ENCODE assay signal across 11 mouse cellular contexts in the genomic region with DNA sequence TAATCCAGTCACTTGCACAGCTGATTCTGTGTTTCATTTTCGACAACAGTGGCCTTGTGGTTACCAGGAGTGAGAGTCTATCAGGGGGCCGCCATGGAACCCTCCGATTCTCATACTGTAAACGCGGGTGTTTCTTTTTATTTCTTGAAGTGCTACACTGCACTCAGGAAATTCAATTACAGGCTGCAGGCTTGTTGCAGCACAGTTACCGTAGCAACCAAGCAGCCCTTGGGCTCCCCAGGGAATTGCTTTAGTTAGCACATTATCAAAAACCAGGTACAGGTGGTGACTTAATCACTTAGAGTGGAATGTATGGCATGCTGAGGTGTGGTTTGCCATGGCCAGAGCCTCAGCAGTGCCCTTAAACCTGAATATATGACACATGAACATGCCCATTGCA. TPM values are rescaled to one million over a fixed set of nuclear protein-coding genes. Genes with fewer than 3 reads are reported as not detected.
DNase-seq lines count a peak whose midpoint lies in the region; ATAC-seq and TF ChIP-seq lines count a peak whose summit lies in the region.
"Had no signal": no experiment of that assay in that cellular context is flagged by ENCODE, and none has a peak within 500 bp of the region (broad histone marks: within the 10 kb centered on the region; RNA-seq: fewer than 3 reads in every experiment).

No protein-coding gene starts in this region.

- H3K27me3 ChIP-seq in lung, embryonic 14.5 days (ENCODE audit: insufficient read depth, low read length) = no peaks in the 10 kb centered on the region
- H3K27me3 ChIP-seq in kidney, adult 2 months (replicated peaks; ENCODE audit: control insufficient read depth, insufficient read depth, low read length) = no peaks in the 10 kb centered on the region
- no peaks in the 10 kb centered on the region for H3K27me3 ChIP-seq in midbrain, embryonic 13.5 days
- H3K27me3 ChIP-seq: embryonic facial prominence, embryonic 13.5 days; heart, embryonic 15.5 days had no signal

- 68% methylated on average over 6 of the region's 6 CpGs for WGBS in lung, embryonic 14.5 days
- WGBS in kidney, adult 2 months = 48% methylated on average over 6 of the region's 6 CpGs
- WGBS in midbrain, embryonic 13.5 days = 76% methylated on average over 6 of the region's 6 CpGs

- H3K4me3 ChIP-seq in lung, embryonic 14.5 days (ENCODE audit: low read depth, low read length) = no peak overlapping the region
- no peak overlapping the region for H3K4me3 ChIP-seq in kidney, adult 2 months (ENCODE audit: insufficient read depth, low read depth, low read length)
- H3K4me3 ChIP-seq in midbrain, embryonic 13.5 days (replicated peaks) = no peak overlapping the region
- H3K4me3 ChIP-seq: embryonic facial prominence, embryonic 13.5 days; heart, embryonic 15.5 days had no signal

- no peaks in the 10 kb centered on the region for H3K36me3 ChIP-seq in lung, embryonic 14.5 days (ENCODE audit: insufficient read depth)
- no peaks in the 10 kb centered on the region for H3K36me3 ChIP-seq in kidney, adult 2 months (ENCODE audit: control insufficient read depth, insufficient read depth, low read length)
- H3K36me3 ChIP-seq in midbrain, embryonic 13.5 days = no peaks in the 10 kb centered on the region
- H3K36me3 ChIP-seq: embryonic facial prominence, embryonic 13.5 days; heart, embryonic 15.5 days had no signal

- no peaks in the 10 kb centered on the region for H3K4me1 ChIP-seq in lung, embryonic 14.5 days (ENCODE audit: insufficient read depth)
- no peaks in the 10 kb centered on the region for H3K4me1 ChIP-seq in kidney, adult 2 months (ENCODE audit: control insufficient read depth, insufficient read depth, low read length)
- H3K4me1 ChIP-seq in midbrain, embryonic 13.5 days (replicated peaks) = peaks cover 7% of the 10 kb centered on the region; the same call in 1 of the 2 replicates
- H3K4me1 ChIP-seq: heart, embryonic 15.5 days had no signal

- H3K4me2 ChIP-seq in lung, embryonic 14.5 days = no peak overlapping the region
- no peak overlapping the region for H3K4me2 ChIP-seq in midbrain, embryonic 13.5 days (replicated peaks)
- H3K4me2 ChIP-seq: embryonic facial prominence, embryonic 13.5 days; heart, embryonic 15.5 days had no signal

- peak; percentile 63 for ATAC-seq in lung, embryonic 14.5 days (ENCODE audit: insufficient read depth)
- peak; percentile 45; the same call in 1 of the 2 replicates for ATAC-seq in midbrain, embryonic 13.5 days

- H3K9me3 ChIP-seq in lung, embryonic 14.5 days (ENCODE audit: low read depth, low read length) = no peaks in the 10 kb centered on the region
- H3K9me3 ChIP-seq in midbrain, embryonic 13.5 days = no peaks in the 10 kb centered on the region
- H3K9me3 ChIP-seq: embryonic facial prominence, embryonic 13.5 days; heart, embryonic 15.5 days had no signal

- TF ChIP-seq POLR2A in brain, embryonic 14.5 days (IDR thresholded peaks at IDR 0.05; ENCODE audit: borderline replicate concordance, extremely low read depth, insufficient read depth, insufficient read length, poor library complexity, severe bottlenecking) = no peak
- no peak for TF ChIP-seq POLR2A in kidney, adult 2 months (IDR thresholded peaks at IDR 0.05; ENCODE audit: low read depth, low read length)

- peak; percentile 57 for DNase-seq in lung, embryonic 14.5 days
- DNase-seq in lung, postnatal 10 days = no peak
- peak; percentile 69 for DNase-seq in brain, embryonic 14.5 days (ENCODE audit: low read depth)
- peak; percentile 53 for DNase-seq in kidney, adult 2 months
- DNase-seq in right cerebral cortex, postnatal 4 days = no peak
- no peak for DNase-seq in liver
- DNase-seq: adrenal gland, postnatal 14 days; cerebellum, adult 18-20 months had no signal

- H3K27ac ChIP-seq in lung, embryonic 14.5 days (ENCODE audit: low read depth) = no peak overlapping the region
- H3K27ac ChIP-seq in kidney, adult 2 months (ENCODE audit: insufficient read depth, low read depth, low read length) = no peak overlapping the region
- H3K27ac ChIP-seq in midbrain, embryonic 13.5 days = 0 out of 2 replicates have a peak overlapping the region, but pooled peaks have one; percentile 11
- H3K27ac ChIP-seq: heart, embryonic 15.5 days had no signal

- no peak for TF ChIP-seq CTCF in lung, embryonic 14.5 days (IDR thresholded peaks at IDR 0.05; ENCODE audit: low read depth)
- TF ChIP-seq CTCF in brain, embryonic 14.5 days (IDR thresholded peaks at IDR 0.05; ENCODE audit: borderline replicate concordance, extremely low read depth, insufficient read depth, insufficient read length) = no peak
- no peak for TF ChIP-seq CTCF in kidney, adult 2 months (conservative IDR thresholded peaks at IDR 0.05; ENCODE audit: insufficient read depth, insufficient read length, low read depth, low read length)

- H3K9ac ChIP-seq in lung, embryonic 14.5 days = no peak overlapping the region
- no peak overlapping the region for H3K9ac ChIP-seq in midbrain, embryonic 13.5 days (replicated peaks)
- H3K9ac ChIP-seq: embryonic facial prominence, embryonic 13.5 days; heart, embryonic 15.5 days had no signal

RNA-seq across cellular contexts. Expression of gene Ankrd26, which starts 12.3 kb away (rescaled TPM):
- 17.6 and 18.0 TPM in 2 replicates for polyA plus RNA-seq in lung, embryonic 14.5 days (2014; fragmentation: Nextera tagmentation; extraction: Ambion mirVana)
- polyA plus RNA-seq in brain, embryonic 14.5 days (2012; rRNA removed) = 10.5 and 11.3 TPM in 2 replicates
- 1.0 TPM in 2 replicates for polyA plus RNA-seq in kidney, adult 2 months (2012; rRNA removed)
- polyA plus RNA-seq in midbrain, embryonic 13.5 days (2015; fragmentation: Nextera tagmentation; extraction: Ambion mirVana) = 17.5 and 19.9 TPM in 2 replicates

Comparison
In these comparisons a context has a peak if more than half of its experiments do, and no peak if none do; other contexts are left out.
1. DNase-seq: peak in lung, embryonic 14.5 days (single experiment), brain, embryonic 14.5 days (single experiment) and kidney, adult 2 months (single experiment); none in lung, postnatal 10 days (single experiment), right cerebral cortex, postnatal 4 days (single experiment) and liver (single experiment).